Mouse (Mus musculus) urinary bladder, postnatal 10 days (tissue): ENCODE data around the gene Sult2a1.
"Not testable (repeated sequence)": the region's sequence is repeated elsewhere in the genome, so short reads cannot be mapped to it uniquely, and the experiment has no call there.

ENCODE experiments used
- DNase-seq: peaks from one replicate; pipeline ENCODE4 v3.0.0; 2022; ENCODE audit warnings: low spot score

Gene Sult2a1

GRCm38 (mm10) chr7:13837309-13837708 is at the start of gene Sult2a1:
TSS of gene Sult2a1 (minus strand) at chr7:13837409.
- DNase-seq, result not testable (repeated sequence)

- no peak for DNase-seq
These were observed 23.3 kb downstream of the Sult2a1 start for GRCm38 (mm10) chr7:13813913-13814312.
